Mouse (Mus musculus) limb, embryonic 10.5 days (tissue): Measurements from ENCODE around the gene Lsm14b. TPM values are rescaled to one million over a fixed set of nuclear protein-coding genes. Genes with fewer than 3 reads are reported as not detected.

Experiments
- DNase-seq: peaks from one replicate; pipeline ENCODE4 v3.0.0-alpha.2; 2017; ENCODE audit warnings: low spot score
- H3K27ac ChIP-seq: fragments of 300-500 bp; sonication (generic); 2 replicates; pipeline ENCODE4 v1.5.1; 2016; ENCODE audit warnings: mild to moderate bottlenecking
- H3K27me3 ChIP-seq: fragments of 300-500 bp; sonication (generic); 2 replicates; pipeline ENCODE4 v1.6.1; 2016; ENCODE audit warnings: low read depth, mild to moderate bottlenecking; ENCODE audit not compliant: poor library complexity, severe bottlenecking
- H3K36me3 ChIP-seq: fragments of 300-500 bp; sonication (generic); 2 replicates; pipeline ENCODE4 v1.6.1; 2016; ENCODE audit warnings: mild to moderate bottlenecking, moderate library complexity
- H3K4me1 ChIP-seq: fragments of 300-500 bp; sonication (generic); 2 replicates; pipeline ENCODE4 v1.6.1; 2016
- H3K4me3 ChIP-seq: fragments of 300-500 bp; sonication (generic); 2 replicates; pipeline ENCODE4 v1.5.1; 2016; ENCODE audit warnings: mild to moderate bottlenecking, moderate library complexity
- H3K9me3 ChIP-seq: fragments of 300-500 bp; sonication (generic); replicated peaks from 2 replicates; pipeline ENCODE4 v1.6.1; 2016; ENCODE audit warnings: mild to moderate bottlenecking
- WGBS: fragments of 180-500 bp; shearing (Covaris S2); methylation state at CpG from one replicate; pipeline ENCODE4 v1.1.7; 2016; 5-methylcytosine and 5-hydroxymethylcytosine counted together
- polyA plus RNA-seq: library from polyadenylated mRNA; unstranded; fragments of >200 nt; fragmentation: Nextera tagmentation; extraction: Ambion mirVana; gene quantifications from 2 replicates; pipeline ENCODE4 v1.2.1, GENCODE M21; 2016

The Lsm14b gene
- polyA plus RNA-seq, 1 experiment from 2014 or later = 9.1 TPM

DNA sequence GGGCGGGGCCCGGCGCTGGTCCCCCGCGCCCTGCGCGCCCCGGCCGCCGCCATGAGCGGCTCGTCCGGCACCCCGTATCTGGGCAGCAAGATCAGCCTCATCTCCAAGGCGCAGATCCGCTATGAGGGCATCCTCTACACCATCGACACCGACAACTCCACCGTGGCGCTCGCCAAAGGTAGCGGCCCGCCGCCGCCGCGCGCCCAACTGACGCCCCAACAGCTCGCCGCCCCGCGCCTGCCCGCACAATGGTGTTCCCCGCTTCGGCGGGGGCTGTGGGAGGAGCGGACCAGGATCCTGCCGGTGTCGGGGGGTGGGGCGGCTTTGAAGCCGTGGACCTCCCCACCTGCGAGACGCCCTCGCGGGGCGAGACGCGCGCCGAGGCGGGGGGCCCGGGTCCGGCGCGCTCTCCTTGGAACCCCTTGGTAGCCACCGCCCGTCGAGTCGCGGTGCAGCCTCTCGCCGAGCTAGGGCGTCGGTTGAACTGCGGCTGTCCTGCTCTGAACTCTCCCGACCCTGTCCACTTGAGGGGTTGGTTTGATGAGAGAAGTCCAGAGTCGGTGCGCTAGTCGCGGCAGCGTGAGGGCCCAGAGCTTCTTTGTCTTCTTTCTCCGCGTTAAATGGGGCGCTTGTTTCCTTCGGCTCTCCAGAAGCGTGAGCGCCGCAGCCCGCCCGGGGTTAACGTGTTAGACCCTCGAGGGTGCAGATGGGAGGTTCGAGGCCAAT is 511 bp downstream of the Lsm14b start:
- H3K9me3 ChIP-seq = no peaks in the 10 kb centered on the region
- DNase-seq = peak; percentile 70
- peak overlapping the region; percentile 98 for H3K4me3 ChIP-seq
- peaks cover 36% of the 10 kb centered on the region for H3K27me3 ChIP-seq
- under 1% methylated on average over 84 of the region's 84 CpGs for WGBS
- H3K27ac ChIP-seq = peak overlapping the region; percentile 97
- H3K4me1 ChIP-seq = peaks cover 48% of the 10 kb centered on the region
- H3K36me3 ChIP-seq = peaks cover 37% of the 10 kb centered on the region

DNA sequence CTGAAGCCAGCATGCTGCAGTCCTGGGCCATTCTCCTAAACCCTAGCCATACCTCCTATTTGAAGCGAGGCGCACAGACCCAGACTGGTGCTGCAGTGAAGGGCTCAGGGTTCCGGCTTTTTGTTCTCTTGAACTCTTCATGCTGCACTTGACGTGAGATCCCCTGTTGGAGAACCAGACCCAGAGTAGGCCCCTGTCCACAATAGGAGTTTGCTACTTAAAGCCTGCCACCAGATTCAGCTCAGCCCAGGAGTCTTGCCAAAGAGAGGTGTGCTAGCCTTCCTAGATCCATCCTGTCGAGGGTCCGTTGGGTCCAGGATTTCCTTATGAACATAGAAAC is 1.0 kb downstream of the Lsm14b start:
- H3K27ac ChIP-seq = peak overlapping the region; percentile 97
- H3K4me1 ChIP-seq = peaks cover 48% of the 10 kb centered on the region
- peaks cover 31% of the 10 kb centered on the region for H3K27me3 ChIP-seq
- WGBS = 16% methylated on average over 6 of the region's 6 CpGs
- H3K9me3 ChIP-seq = no peaks in the 10 kb centered on the region
- no peak for DNase-seq
- H3K4me3 ChIP-seq = peak overlapping the region; percentile 98
- peaks cover 42% of the 10 kb centered on the region for H3K36me3 ChIP-seq

DNA sequence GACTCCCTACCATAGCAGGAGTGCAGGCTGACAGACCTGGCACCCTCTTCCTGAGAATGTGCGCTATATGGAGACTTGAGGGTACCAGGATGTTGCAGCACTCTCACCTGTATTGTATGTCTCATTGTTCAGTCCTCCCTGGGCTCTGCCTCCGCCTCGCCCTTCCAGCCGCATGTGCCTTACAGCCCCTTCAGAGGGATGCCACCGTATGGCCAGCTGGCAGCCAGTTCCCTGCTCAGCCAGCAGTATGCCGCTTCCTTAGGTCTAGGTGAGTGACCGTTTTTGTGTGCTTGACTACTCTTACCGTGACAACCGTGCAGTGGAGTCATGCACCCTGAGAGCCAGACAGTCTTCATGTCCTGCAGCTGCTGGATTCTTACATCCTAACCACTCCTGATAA is 3.0 kb downstream of the Lsm14b start:
- no peaks in the 10 kb centered on the region for H3K9me3 ChIP-seq
- peaks cover 51% of the 10 kb centered on the region for H3K4me1 ChIP-seq
- DNase-seq = no peak
- WGBS = 88% methylated on average over 9 of the region's 9 CpGs
- H3K27ac ChIP-seq = no peak overlapping the region
- peak overlapping the region; percentile 98 for H3K4me3 ChIP-seq
- H3K27me3 ChIP-seq = peaks cover 12% of the 10 kb centered on the region
- peaks cover 61% of the 10 kb centered on the region for H3K36me3 ChIP-seq

DNA sequence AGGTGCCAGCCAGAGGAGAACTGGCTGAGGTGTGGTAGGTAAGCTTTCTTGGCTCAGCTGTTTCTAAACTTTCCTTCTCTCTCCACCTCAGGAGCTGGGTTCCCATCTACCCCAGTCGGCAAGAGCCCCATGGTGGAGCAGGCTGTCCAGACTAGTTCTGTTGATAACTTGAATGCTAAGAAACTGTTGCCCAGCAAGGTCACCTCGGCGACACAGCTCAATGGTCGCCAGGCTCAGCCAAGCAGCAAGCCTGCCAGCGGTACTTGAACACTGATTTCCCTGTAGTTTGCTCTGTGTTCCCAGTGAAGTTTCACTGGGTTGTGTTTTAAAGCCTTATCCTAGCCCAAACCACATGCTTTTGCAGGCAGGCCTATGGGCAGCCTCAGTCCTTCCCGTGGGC is 6.5 kb downstream of the Lsm14b start:
- 92% methylated on average over 6 of the region's 6 CpGs for WGBS
- no peaks in the 10 kb centered on the region for H3K9me3 ChIP-seq
- H3K36me3 ChIP-seq = peaks cover 96% of the 10 kb centered on the region
- no peak overlapping the region for H3K4me3 ChIP-seq
- no peak overlapping the region for H3K27ac ChIP-seq
- H3K27me3 ChIP-seq = no peaks in the 10 kb centered on the region
- peaks cover 53% of the 10 kb centered on the region for H3K4me1 ChIP-seq
- no peak for DNase-seq

DNA sequence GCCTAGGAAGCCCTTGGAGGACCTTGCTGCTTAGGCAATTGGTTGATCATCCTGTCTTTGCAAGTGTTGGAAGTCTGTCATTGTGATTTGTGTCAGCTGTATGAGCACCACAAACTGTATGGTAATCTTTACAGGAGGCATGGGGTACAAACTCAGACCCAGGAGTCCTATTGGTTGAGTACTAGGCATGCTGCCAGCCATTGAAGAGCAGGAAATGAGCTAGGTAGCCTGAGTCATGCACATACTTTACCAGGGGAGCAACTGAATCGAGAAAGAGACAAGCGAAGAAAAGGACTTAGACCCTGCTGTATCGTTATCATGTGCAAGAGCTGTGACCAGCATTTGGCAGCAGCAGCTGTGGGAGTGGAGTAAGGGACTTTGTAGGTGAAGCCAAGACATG is 8.1 kb downstream of the Lsm14b start:
- no peak overlapping the region for H3K27ac ChIP-seq
- no peak overlapping the region for H3K4me3 ChIP-seq
- peaks cover 39% of the 10 kb centered on the region for H3K4me1 ChIP-seq
- DNase-seq = no peak
- WGBS = 94% methylated on average over 3 of the region's 3 CpGs
- H3K9me3 ChIP-seq = no peaks in the 10 kb centered on the region
- peaks cover 100% of the 10 kb centered on the region for H3K36me3 ChIP-seq
- H3K27me3 ChIP-seq = no peaks in the 10 kb centered on the region

DNA sequence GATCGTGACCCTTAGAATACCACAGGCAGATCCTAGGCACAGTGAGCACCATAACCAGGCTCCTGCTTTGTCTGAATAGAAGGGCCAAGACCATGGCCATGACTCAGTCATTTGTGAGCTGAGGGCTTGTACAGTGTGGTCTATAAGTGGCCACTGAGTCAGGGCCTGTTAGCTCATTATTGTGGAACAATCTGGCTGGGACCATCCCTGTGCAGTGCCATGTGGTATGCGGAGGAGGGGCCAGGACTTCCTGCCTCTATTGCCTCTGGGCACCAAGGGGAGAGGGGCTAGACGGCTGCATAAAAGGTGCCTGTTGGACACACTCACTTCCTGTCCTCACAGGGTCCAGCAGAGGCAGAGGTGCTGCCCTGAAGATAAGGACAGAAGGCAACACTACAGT is 9.2 kb downstream of the Lsm14b start:
- 58% methylated on average over 3 of the region's 3 CpGs for WGBS

DNA sequence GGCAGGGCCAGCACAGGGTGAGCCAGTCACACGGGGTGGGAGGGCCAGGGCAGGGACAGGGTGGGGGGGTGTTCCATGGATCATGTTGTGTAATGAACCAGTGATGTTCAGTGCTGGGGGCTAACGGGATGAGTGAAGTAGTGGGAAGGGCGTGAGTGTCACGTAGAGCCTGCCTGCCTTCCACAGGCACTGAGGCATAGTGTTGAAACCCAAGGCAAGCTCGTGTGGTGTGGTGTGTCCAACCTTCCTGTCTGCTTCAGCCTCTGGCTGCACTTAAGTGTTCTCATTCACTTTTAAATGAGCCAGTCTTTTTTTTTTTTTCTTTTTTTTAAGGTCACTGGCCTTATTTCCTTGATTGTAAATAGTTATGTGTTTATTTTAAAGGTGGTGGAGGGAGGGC is 10.0 kb downstream of the Lsm14b start:
- Histone ChIP-seq H3K27ac (no peak overlapping the region), H3K4me3 (no peak overlapping the region), H3K9me3 (no peaks in the 10 kb centered on the region), H3K4me1 (peaks cover 25% of the 10 kb centered on the region), H3K27me3 (no peaks in the 10 kb centered on the region), H3K36me3 (peaks cover 100% of the 10 kb centered on the region)
- no peak for DNase-seq
- WGBS = 63% methylated on average over 5 of the region's 5 CpGs

More for the DNA sequence above, 9.2 kb downstream of the Lsm14b start:
- Histone ChIP-seq H3K27me3 (no peaks in the 10 kb centered on the region), H3K9me3 (no peaks in the 10 kb centered on the region), H3K36me3 (peaks cover 100% of the 10 kb centered on the region), H3K27ac (0 out of 2 replicates have a peak overlapping the region, but pooled peaks have one; percentile 53), H3K4me1 (peaks cover 28% of the 10 kb centered on the region), H3K4me3 (no peak overlapping the region)
- no peak for DNase-seq

DNA sequence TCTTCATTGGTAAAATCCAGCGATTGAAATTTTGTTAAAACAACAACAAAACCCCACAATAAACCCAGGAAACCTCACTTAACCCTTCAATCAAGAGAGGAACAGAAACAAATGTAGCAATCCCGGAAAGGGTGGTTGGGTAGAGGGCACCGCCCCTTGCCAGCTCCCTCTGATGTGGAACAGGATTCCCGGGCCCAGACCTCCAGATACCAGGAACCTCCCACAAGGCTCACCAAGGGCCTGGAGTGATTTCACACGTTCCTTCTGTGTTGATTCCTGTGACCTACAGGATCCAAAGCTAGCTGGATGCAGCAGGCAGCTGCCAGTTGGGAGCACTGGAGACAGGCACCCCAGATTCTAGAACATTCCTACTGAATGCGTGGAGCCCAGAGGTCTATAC is 15.6 kb downstream of the Lsm14b start:
- H3K4me1 ChIP-seq = peaks cover 41% of the 10 kb centered on the region
- no peak overlapping the region for H3K27ac ChIP-seq
- whole genome bisulfite sequencing = 50% methylated on average over 6 of the region's 6 CpGs
- H3K36me3 ChIP-seq = peaks cover 53% of the 10 kb centered on the region
- no peak for DNase-seq
- peak overlapping the region; percentile 73 for H3K4me3 ChIP-seq
- no peaks in the 10 kb centered on the region for H3K27me3 ChIP-seq
- H3K9me3 ChIP-seq = no peaks in the 10 kb centered on the region

DNA sequence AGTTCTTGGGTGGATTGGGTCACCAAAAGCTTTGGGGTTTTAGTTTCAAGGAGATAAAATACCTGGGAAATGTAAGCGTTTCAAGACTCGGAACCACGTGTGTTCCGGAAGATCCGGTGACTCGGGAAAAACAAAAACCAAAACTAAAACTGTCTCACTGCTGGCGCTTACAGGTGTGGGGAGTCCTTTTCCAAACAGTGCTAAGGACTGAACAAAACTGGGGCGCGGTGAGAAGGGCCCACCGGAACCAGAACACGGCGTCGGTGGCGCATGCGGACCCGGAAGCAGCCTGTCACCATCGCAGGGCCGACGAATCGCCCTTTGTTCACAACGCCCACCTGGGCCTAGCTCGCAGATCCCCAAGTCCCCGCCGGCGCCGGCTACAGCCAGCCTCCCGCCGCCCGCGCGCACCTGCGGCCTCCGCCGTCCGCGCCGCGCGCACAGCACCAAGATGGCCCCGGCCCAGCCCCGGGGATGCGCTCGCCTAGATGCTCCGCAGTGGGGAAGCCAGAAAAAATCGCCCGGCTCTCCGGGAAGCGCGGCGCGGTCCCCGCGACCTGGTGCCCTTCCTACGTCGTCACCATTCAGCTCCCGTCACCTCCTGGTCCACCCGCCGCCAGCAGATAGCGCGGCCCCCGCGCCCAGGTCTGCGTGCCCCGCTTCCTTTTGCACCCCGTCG is 16.9 kb downstream of the Lsm14b start:
- WGBS = under 1% methylated on average over 66 of the region's 66 CpGs
- peak overlapping the region; percentile 97 for H3K27ac ChIP-seq
- H3K9me3 ChIP-seq = no peaks in the 10 kb centered on the region
- H3K27me3 ChIP-seq = no peaks in the 10 kb centered on the region
- H3K4me3 ChIP-seq = peak overlapping the region; percentile 73
- peaks cover 38% of the 10 kb centered on the region for H3K4me1 ChIP-seq
- H3K36me3 ChIP-seq = peaks cover 49% of the 10 kb centered on the region
- peak; percentile 68 for DNase-seq

DNA sequence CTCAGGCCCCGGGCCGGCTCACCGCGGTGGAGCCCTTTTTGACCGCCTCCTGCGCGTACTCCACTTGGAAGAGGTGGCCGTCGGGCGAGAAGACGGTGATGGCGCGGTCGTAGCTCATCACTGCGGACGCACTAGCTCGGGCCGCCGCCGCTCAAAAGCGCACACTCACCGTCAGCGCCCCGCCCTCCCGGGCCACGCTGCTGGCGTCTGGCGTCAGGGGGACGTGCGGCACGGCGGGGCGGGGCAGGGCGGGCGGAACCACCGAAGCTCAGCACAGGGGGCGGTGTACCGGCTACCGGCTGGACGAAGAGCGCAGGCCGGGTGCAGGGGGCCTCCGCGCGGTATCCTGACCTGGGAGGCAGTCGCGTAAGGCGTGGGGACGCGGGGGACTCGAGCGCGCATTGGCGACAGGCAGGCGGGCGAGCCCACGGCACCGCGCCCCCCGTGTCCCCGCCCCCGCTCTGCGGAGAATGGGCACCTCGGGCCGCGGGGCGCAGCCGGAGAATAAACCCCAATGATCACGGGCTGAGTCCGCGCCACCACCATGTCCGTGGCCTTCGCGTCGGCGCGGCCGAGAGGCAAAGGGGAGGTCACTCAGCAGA is 17.6 kb downstream of the Lsm14b start, which contains the start of the genes Psma7 and Ss18l1:
TSS of gene Psma7 (minus strand) at position 178 of the 602 bp plus-strand sequence.
TSS of gene Ss18l1 (plus strand) at position 254 of the 602 bp plus-strand sequence.
- peaks cover 46% of the 10 kb centered on the region for H3K36me3 ChIP-seq
- under 1% methylated on average over 78 of the region's 78 CpGs for WGBS
- peaks cover 38% of the 10 kb centered on the region for H3K4me1 ChIP-seq

DNA sequence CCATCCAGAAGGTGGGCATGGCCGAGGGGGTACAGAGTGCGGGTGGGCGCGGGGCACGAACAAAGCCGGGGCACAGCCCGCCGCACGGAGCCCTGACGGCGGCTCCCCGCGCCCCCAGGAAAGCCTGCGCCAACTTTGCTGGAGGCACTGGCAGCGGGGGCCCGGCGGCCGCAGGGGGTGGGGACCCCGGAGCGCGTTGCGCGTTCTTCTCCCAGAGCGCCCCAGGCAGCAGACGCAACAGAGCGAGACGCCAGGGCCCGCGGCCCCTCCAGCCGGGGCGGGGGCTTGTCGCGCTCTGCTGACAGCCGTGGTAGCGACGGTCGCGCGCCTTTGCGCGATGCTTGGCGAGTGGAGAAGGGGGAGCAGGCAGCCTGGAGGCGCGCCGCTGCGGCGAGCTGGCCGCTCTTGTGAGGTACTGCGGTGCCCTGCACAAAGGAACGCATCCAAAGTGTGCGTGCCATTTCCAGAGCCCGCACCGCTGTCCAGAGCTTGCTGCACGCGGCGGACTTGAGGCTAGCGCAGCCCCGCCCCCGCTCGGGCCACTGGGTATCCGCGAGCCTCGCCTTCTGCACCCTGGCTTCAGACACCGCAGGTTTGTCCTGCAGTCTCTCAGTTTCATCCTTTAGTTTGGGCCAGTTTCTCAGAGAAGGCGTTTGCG is 18.2 kb downstream of the Lsm14b start:
- Histone ChIP-seq H3K9me3 (no peaks in the 10 kb centered on the region), H3K4me3 (peak overlapping the region; percentile 73), H3K27me3 (no peaks in the 10 kb centered on the region), H3K36me3 (peaks cover 46% of the 10 kb centered on the region), H3K27ac (peak overlapping the region; percentile 97), H3K4me1 (peaks cover 38% of the 10 kb centered on the region)
- WGBS = under 1% methylated on average over 64 of the region's 66 CpGs
- peak; percentile 80 for DNase-seq

More for the DNA sequence above, 17.6 kb downstream of the Lsm14b start, which contains the start of the genes Psma7 and Ss18l1:
- Histone ChIP-seq H3K9me3 (no peaks in the 10 kb centered on the region), H3K4me3 (peak within 1 kb of the TSS; percentile 73), H3K27me3 (no peaks in the 10 kb centered on the region), H3K27ac (peak within 1 kb of the TSS; percentile 97)
- DNase-seq = peak; percentile 94

DNA sequence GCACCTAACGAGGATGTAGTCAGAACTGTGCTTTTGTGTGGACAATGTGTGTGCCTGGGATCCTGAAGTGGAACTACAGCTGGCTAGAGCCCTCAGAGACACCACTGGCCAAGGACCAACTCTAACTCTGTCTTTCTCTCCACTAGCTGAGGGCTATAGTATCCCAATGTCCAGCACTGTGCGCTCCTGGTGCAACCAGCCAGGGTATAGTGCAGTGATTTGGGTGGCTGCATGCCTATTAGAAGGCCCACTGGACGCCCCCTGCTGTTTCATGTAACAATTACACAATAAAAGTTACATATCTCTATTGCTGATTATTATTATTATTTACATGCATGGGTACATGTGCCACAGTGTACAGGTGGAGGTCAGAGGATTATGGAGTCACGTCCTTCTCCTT is 20.5 kb downstream of the Lsm14b start:
- H3K9me3 ChIP-seq = no peaks in the 10 kb centered on the region
- H3K4me1 ChIP-seq = peaks cover 35% of the 10 kb centered on the region
- 59% methylated on average over 4 of the region's 4 CpGs for WGBS
- peaks cover 29% of the 10 kb centered on the region for H3K36me3 ChIP-seq
- peak; percentile 50 for DNase-seq
- H3K27me3 ChIP-seq = no peaks in the 10 kb centered on the region
- no peak overlapping the region for H3K4me3 ChIP-seq
- no peak overlapping the region for H3K27ac ChIP-seq
